Mouse (Mus musculus) A20 (cell line): ENCODE measurements around the gene H2-M9.

Experiments
- DNase-seq: peaks from one replicate; pipeline ENCODE4 v3.0.0-alpha.2; 2011; ENCODE audit warnings: low read depth, low spot score

H2-M9 gene

DNA sequence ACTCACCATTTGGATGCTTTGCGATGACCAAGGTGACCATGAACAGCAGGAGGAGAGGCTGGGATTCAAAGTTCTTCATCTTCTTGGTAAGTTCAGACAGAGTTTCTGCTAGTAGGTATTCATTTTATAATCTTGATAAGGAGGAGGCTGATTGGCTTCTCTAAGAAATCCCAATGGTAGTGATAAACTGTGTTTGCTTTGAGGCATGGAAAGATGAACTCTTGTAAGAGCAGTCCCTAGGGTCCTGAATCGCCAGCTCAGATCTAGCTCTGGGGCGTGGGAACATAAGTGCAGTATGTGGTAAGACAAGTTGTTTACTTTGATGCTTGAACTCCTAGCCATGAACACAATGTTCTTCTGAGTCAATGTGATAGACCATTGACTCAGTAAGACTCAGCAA is at the start of gene H2-M9:
TSS of gene H2-M9 (minus strand) at position 101 of the 400 bp plus-strand sequence.
- no peak for DNase-seq

- no peak for DNase-seq
Measured at GRCm38 (mm10) chr17:36672119-36672518, 29.7 kb upstream of the H2-M9 start, which contains the start of gene H2-M1. H2-M1 (minus strand) TSS chr17:36672219.
